Mouse (Mus musculus) retina, postnatal 1 day (tissue): ENCODE data around the gene Sh3bgrl3.

Experiments used
- DNase-seq: peaks from one replicate; pipeline ENCODE4 v3.0.0-alpha.2; 2012

Sh3bgrl3 gene

GRCm38 (mm10) chr4:134127793-134128192 is 796 bp downstream of the Sh3bgrl3 start:
- no peak for DNase-seq

DNA sequence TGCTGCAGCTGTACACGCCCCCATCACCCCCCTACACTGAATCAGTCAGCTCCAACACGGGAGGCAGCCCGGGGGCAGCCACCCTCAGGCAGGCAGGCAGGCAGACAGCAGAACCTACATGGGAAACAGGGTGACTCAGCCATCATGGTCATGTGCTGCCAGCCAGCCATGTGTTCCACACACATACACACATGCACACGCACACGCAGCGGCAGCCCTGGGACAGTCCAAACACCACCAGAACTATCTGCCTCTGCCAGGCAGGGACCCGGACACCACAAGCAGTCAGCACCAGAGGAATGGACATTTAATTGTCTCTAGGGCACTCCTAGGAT is 1.5 kb downstream of the Sh3bgrl3 start:
- no peak for DNase-seq

- DNase-seq: no peak
Measured at GRCm38 (mm10) chr4:134126300-134127120, 2.1 kb downstream of the Sh3bgrl3 start.

- no peak for DNase-seq
Measured at GRCm38 (mm10) chr4:134125383-134126060, 3.1 kb downstream of the Sh3bgrl3 start.

DNA sequence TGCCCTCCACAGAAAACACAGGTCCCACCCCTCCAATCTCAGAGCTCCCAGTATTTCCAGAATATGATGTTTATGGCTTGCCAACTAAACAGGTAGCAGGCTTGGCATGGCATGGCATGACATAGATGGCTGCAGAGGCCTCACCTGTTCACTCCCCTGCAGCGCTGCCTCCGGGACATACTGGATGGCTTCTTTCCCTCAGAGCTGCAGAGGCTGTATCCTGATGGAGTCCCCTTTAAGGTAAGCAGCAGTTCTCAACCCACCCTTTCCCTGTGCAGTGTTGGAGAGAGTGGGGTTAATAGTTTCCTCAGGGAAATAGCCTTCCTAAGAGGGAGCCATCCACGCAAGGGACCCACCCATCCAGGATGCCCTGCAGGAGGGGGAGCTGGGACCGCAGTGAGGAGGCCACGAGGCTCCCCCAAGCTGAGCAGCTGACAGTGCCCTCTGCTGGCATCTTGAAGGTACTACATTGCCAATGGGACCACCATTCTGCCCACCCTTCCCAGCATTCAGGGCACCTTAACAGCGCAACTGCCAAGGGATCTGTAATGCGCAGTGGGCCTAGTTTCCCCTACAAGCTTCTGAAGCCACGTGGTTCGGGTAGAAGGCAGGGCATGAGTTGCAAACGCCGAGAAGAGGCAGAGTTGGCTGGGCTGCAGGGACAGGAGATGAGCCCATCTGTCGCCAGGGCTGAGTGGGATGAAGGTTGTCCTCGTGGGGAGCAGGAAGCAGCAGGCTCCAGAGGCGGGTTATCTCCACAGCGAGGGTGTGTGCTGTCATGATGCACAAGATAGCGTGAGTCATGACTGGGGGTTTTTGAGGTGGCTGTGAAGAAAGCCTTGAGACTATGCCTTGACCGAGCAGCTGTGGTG is 4.7 kb downstream of the Sh3bgrl3 start:
- peak; percentile 81 for DNase-seq

GRCm38 (mm10) chr4:134123147-134123546 is 5.4 kb downstream of the Sh3bgrl3 start:
- no peak for DNase-seq

DNA sequence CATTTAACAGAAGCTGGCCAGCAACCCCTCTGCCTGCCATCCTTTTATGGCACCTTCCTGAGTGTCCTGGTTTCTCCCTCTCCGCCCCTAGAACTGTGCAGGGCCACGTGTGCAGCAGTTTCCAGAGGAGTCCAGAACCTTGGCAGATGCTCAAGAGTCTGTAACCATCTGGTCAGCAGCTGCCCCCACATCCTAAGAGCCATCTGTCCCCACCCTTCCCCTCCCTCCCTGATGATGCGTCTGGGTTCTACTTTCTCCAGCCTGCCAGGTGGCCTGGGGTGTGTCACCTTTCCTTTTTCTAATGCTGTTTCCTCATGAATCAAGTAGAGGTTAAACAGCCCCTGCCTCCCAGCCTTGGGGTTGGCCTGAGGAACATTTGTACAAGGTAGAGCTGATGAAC is 6.3 kb downstream of the Sh3bgrl3 start:
- peak; percentile 59 for DNase-seq

- DNase-seq: peak; percentile 24
Measured at GRCm38 (mm10) chr4:134121571-134121970, 7.0 kb downstream of the Sh3bgrl3 start.

- DNase-seq: no peak
Measured at GRCm38 (mm10) chr4:134120916-134121315, 7.7 kb downstream of the Sh3bgrl3 start.

- no peak for DNase-seq
Measured at GRCm38 (mm10) chr4:134120192-134120805, 8.3 kb downstream of the Sh3bgrl3 start.

DNA sequence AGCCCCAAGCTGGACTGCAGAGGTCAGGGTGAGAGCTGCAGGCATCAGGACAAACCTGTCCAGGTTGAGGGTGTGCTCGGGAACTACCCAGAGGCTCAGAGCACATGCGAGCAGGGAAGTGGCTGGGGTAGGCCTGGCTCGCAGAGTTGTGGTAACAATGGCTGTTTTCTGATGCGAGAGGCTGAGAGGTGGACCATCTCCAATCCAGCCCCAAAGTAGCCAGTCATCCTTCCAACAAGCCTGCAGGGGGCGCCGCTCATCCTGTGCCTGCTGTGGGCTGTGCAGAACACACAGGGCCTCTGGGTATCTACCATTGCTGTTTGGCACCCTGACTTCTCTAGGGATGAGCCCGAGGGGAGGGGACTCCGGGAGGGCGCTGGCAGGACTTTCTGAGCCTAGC is 8.9 kb downstream of the Sh3bgrl3 start:
- peak; percentile 37 for DNase-seq

GRCm38 (mm10) chr4:134119042-134119441 is 9.5 kb downstream of the Sh3bgrl3 start:
- DNase-seq: no peak

DNA sequence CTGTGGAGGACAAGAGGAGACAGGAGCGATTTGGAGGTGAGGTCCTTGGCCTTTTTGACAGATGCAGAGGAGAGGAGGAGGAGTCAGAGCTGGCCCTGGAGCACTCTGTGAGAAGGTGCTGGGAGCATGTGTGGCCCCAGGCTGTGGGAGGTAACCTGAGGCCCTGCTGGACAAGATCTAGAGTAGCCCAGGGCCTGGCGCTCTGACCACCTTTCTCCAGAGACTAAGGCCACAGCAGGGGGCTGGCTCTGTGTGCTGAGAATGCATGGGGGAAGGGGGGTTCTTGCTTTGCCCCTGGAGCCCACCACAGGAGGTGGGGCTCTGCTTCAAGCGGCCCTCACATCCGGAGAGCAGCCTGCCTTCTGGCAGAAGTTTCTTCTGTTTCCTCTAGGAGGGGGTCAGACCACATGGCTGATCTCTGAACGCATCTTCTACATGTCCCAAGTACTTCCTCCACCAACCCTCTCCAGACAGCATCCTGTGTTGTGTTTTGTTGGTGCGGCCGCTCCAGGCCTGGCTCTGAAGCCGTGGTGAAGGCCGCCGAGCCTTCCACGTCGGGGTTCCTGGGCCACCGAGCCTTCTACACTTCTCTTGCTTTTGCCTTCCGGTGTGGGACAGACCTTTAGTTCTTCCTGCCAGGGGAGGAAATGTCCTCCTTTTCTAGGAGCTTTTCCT is 10.3 kb downstream of the Sh3bgrl3 start:
- DNase-seq: no peak

- no peak for DNase-seq
Measured at GRCm38 (mm10) chr4:134117012-134117411, 11.6 kb downstream of the Sh3bgrl3 start.

- no peak for DNase-seq
Measured at GRCm38 (mm10) chr4:134116501-134116900, 12.1 kb downstream of the Sh3bgrl3 start.

GRCm38 (mm10) chr4:134115215-134116144 is 13.1 kb downstream of the Sh3bgrl3 start:
- no peak for DNase-seq

DNA sequence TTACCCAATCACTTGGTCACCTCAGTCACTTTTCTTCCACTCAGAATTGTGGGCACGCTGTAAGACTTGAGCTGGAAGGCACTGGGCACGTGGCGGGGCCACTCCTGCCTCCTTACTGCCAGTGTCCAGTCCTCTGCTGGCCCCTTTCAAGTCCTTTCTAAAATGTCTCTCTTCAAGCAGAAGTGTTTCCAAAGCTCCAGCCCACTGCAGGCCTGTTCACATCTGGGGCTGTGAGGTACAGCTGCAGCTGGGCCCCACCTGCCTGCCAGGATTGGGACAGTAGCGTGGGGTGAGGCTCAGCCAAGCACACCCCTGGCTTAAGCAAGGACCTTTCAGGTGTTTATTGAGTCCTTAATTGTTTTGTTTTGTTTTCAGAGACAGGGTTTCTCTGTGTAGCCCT is 14.6 kb downstream of the Sh3bgrl3 start:
- DNase-seq: no peak

- DNase-seq: peak; percentile 63
Measured at GRCm38 (mm10) chr4:134113356-134113994, 15.1 kb downstream of the Sh3bgrl3 start.

GRCm38 (mm10) chr4:134112403-134112802 is 16.2 kb downstream of the Sh3bgrl3 start:
- DNase-seq: no peak

- DNase-seq: no peak
Measured at GRCm38 (mm10) chr4:134110653-134111052, 17.9 kb downstream of the Sh3bgrl3 start.

GRCm38 (mm10) chr4:134108196-134108595 is 20.4 kb downstream of the Sh3bgrl3 start:
- DNase-seq: no peak
